In genomic region chr16:22844834-22845233, GRCm38 (mm10) we compare ENCODE assay signal across 10 mouse cellular contexts. TPM values are rescaled to one million over a fixed set of nuclear protein-coding genes. Genes with fewer than 3 reads are reported as not detected.
DNase-seq lines count a peak whose midpoint lies in the region; ATAC-seq and TF ChIP-seq lines count a peak whose summit lies in the region.
"Had no signal": no experiment of that assay in that cellular context is flagged by ENCODE, and none has a peak within 500 bp of the region (broad histone marks: within the 10 kb centered on the region; RNA-seq: fewer than 3 reads in every experiment).

No protein-coding gene starts in this region.

- H3K27ac ChIP-seq in heart, embryonic 13.5 days (replicated peaks): peak overlapping the region; percentile 83
- no peak overlapping the region for H3K27ac ChIP-seq in cortical plate, adult 2 months (ENCODE audit: insufficient read depth, low read length)
- H3K27ac ChIP-seq in hindbrain, embryonic 11.5 days (ENCODE audit: low read depth, low read length): no peak overlapping the region
- H3K27ac ChIP-seq in liver, postnatal 0 days (ENCODE audit: low read depth): peak overlapping the region; percentile 81

- peak overlapping the region; percentile 66 for H3K4me3 ChIP-seq in heart, embryonic 13.5 days
- H3K4me3 ChIP-seq in cortical plate, adult 2 months (ENCODE audit: insufficient read depth, low read length): peak overlapping the region; percentile 48
- H3K4me3 ChIP-seq in hindbrain, embryonic 11.5 days (ENCODE audit: low read depth, low read length): no peak overlapping the region
- no peak overlapping the region for H3K4me3 ChIP-seq in liver, postnatal 0 days (ENCODE audit: low read depth, low read length)

- no peaks in the 10 kb centered on the region for H3K9me3 ChIP-seq in heart, embryonic 13.5 days
- H3K9me3 ChIP-seq in hindbrain, embryonic 11.5 days (ENCODE audit: control insufficient read depth, low read length): no peaks in the 10 kb centered on the region
- no peaks in the 10 kb centered on the region for H3K9me3 ChIP-seq in liver, postnatal 0 days (ENCODE audit: low read length)

- 70% methylated on average over 5 of the region's 5 CpGs for WGBS in heart, embryonic 13.5 days
- WGBS in hindbrain, embryonic 11.5 days: 73% methylated on average over 5 of the region's 5 CpGs
- 64% methylated on average over 5 of the region's 5 CpGs for WGBS in liver, postnatal 0 days (ENCODE audit: insufficient replicate concordance)

- H3K36me3 ChIP-seq in heart, embryonic 13.5 days: peaks cover 7% of the 10 kb centered on the region
- H3K36me3 ChIP-seq in hindbrain, embryonic 11.5 days (ENCODE audit: control insufficient read depth, insufficient read depth, low read length): no peaks in the 10 kb centered on the region
- H3K36me3 ChIP-seq in liver, postnatal 0 days (replicated peaks; ENCODE audit: insufficient read depth, low read length): peaks cover 7% of the 10 kb centered on the region

- H3K4me2 ChIP-seq in heart, embryonic 13.5 days: peak overlapping the region; percentile 92
- H3K4me2 ChIP-seq in hindbrain, embryonic 11.5 days (replicated peaks; ENCODE audit: low read depth, low read length): peak overlapping the region; percentile 62
- peak overlapping the region; percentile 75 for H3K4me2 ChIP-seq in liver, postnatal 0 days (ENCODE audit: low read depth, low read length)

- no peak for DNase-seq in heart, adult 9 months (ENCODE audit: low spot score in 2 of 2)
- DNase-seq in hindbrain, embryonic 11.5 days (ENCODE audit: low spot score): no peak
- DNase-seq in liver, postnatal 0 days: no peak
- DNase-seq in retina, embryonic 14.5 days (ENCODE audit: low spot score): no peak
- DNase-seq in gastrocnemius, postnatal 10 days: no peak
- no peak for DNase-seq in right cerebral cortex, adult 2 months (ENCODE audit: low spot score in 2 of 2)

- H3K9ac ChIP-seq in heart, embryonic 13.5 days: peak overlapping the region; percentile 90
- H3K9ac ChIP-seq in hindbrain, embryonic 11.5 days (ENCODE audit: low read depth, low read length): peak overlapping the region; percentile 54
- H3K9ac ChIP-seq in liver, postnatal 0 days (replicated peaks): no peak overlapping the region; the same call in 1 of the 2 replicates

- no peak for ATAC-seq in heart, embryonic 13.5 days (ENCODE audit: extremely low read depth, insufficient number of reproducible peaks, low FRiP score, low TSS enrichment)
- ATAC-seq in hindbrain, embryonic 11.5 days (ENCODE audit: low FRiP score): no peak
- no peak for ATAC-seq in liver, postnatal 0 days
- ATAC-seq: CD4-positive, CD25-positive, alpha-beta regulatory T cell, adult 4 months had no signal

- TF ChIP-seq CTCF in cortical plate, adult 2 months (IDR thresholded peaks at IDR 0.05; ENCODE audit: extremely low read depth, insufficient read depth, low read length): no peak
- no peak for TF ChIP-seq CTCF in liver, postnatal 0 days (IDR thresholded peaks at IDR 0.05; ENCODE audit: low read depth)

- H3K27me3 ChIP-seq in heart, embryonic 13.5 days (replicated peaks): no peaks in the 10 kb centered on the region
- no peaks in the 10 kb centered on the region for H3K27me3 ChIP-seq in hindbrain, embryonic 11.5 days (ENCODE audit: control insufficient read depth, insufficient read depth, low read length)
- H3K27me3 ChIP-seq in liver, postnatal 0 days (ENCODE audit: insufficient read depth, low read length): no peaks in the 10 kb centered on the region

- peaks cover 19% of the 10 kb centered on the region for H3K4me1 ChIP-seq in heart, embryonic 13.5 days
- peaks cover 4% of the 10 kb centered on the region; the same call in 1 of the 2 replicates for H3K4me1 ChIP-seq in cortical plate, adult 2 months (ENCODE audit: control insufficient read depth, insufficient read depth, low read length)
- H3K4me1 ChIP-seq in hindbrain, embryonic 11.5 days (replicated peaks; ENCODE audit: control insufficient read depth, insufficient read depth, low read length): no peaks in the 10 kb centered on the region
- H3K4me1 ChIP-seq in liver, postnatal 0 days (ENCODE audit: insufficient read depth): peaks cover 16% of the 10 kb centered on the region

- TF ChIP-seq EP300 in liver, postnatal 0 days (IDR thresholded peaks at IDR 0.05; ENCODE audit: low read depth): no peak

- TF ChIP-seq POLR2A in cortical plate, adult 2 months (IDR thresholded peaks at IDR 0.05; ENCODE audit: extremely low read depth, insufficient read depth, low read length): no peak

RNA-seq across cellular contexts. Expression of gene Tbccd1, which starts 12.6 kb away (rescaled TPM):
- 18.3 and 19.2 TPM in 2 replicates for polyA plus RNA-seq in heart, embryonic 13.5 days (2015; fragmentation: Nextera tagmentation; extraction: Ambion mirVana)
- 17.4 and 17.7 TPM in 2 replicates for polyA plus RNA-seq in cortical plate, adult 2 months (2012; rRNA removed)
- 33.6 and 36.1 TPM in 2 replicates for polyA plus RNA-seq in hindbrain, embryonic 11.5 days (2014; fragmentation: Nextera tagmentation; extraction: Ambion mirVana)
- polyA plus RNA-seq in liver, postnatal 0 days (2015; fragmentation: Nextera tagmentation; extraction: Ambion mirVana): 13.7 and 14.6 TPM in 2 replicates
- 1 to 10 TPM; 8.5 to 8.6 TPM for total RNA-seq in gastrocnemius, postnatal 10 days (2021)

RNA-seq across cellular contexts. Expression of gene Dnajb11, which starts 12.8 kb away (rescaled TPM):
- polyA plus RNA-seq in heart, embryonic 13.5 days (2015; fragmentation: Nextera tagmentation; extraction: Ambion mirVana): 96.7 and 115 TPM in 2 replicates
- polyA plus RNA-seq in cortical plate, adult 2 months (2012; rRNA removed): 40.3 and 41.8 TPM in 2 replicates
- polyA plus RNA-seq in hindbrain, embryonic 11.5 days (2014; fragmentation: Nextera tagmentation; extraction: Ambion mirVana): 115 and 116 TPM in 2 replicates
- polyA plus RNA-seq in liver, postnatal 0 days (2015; fragmentation: Nextera tagmentation; extraction: Ambion mirVana): 48.9 and 50.3 TPM in 2 replicates
- 10 to 100 TPM; 39.5 to 43.3 TPM for total RNA-seq in gastrocnemius, postnatal 10 days (2021)

RNA-seq across cellular contexts. Expression of gene Crygs, which starts 33.5 kb away (rescaled TPM):
- not detected in 2 replicates for polyA plus RNA-seq in heart, embryonic 13.5 days (2015; fragmentation: Nextera tagmentation; extraction: Ambion mirVana)
- 0.33 TPM in 1 of 2 replicates, not detected in the other for polyA plus RNA-seq in cortical plate, adult 2 months (2012; rRNA removed)
- polyA plus RNA-seq in hindbrain, embryonic 11.5 days (2014; fragmentation: Nextera tagmentation; extraction: Ambion mirVana): 0.26 TPM in 1 of 2 replicates, not detected in the other
- not detected in 2 replicates for polyA plus RNA-seq in liver, postnatal 0 days (2015; fragmentation: Nextera tagmentation; extraction: Ambion mirVana)
- total RNA-seq in gastrocnemius, postnatal 10 days (2021): not detected
- polyA plus RNA-seq: CD4-positive, CD25-positive, alpha-beta regulatory T cell, adult 4 months; urinary bladder, adult 2 months had no signal

RNA-seq across cellular contexts. Expression of gene Ahsg, which starts 46.2 kb away (rescaled TPM):
- polyA plus RNA-seq in heart, embryonic 13.5 days (2015; fragmentation: Nextera tagmentation; extraction: Ambion mirVana): 4.3 and 13.4 TPM in 2 replicates
- polyA plus RNA-seq in cortical plate, adult 2 months (2012; rRNA removed): 0.23 TPM in 1 of 2 replicates, not detected in the other
- 0.11 TPM in 1 of 2 replicates, not detected in the other for polyA plus RNA-seq in hindbrain, embryonic 11.5 days (2014; fragmentation: Nextera tagmentation; extraction: Ambion mirVana)
- polyA plus RNA-seq in liver, postnatal 0 days (2015; fragmentation: Nextera tagmentation; extraction: Ambion mirVana): 25,564 and 27,060 TPM in 2 replicates
- total RNA-seq in gastrocnemius, postnatal 10 days (2021): 10 to 100 TPM in 1 of 2 experiments, under 1 TPM in 1; 0.49 to 16.1 TPM
- polyA plus RNA-seq: CD4-positive, CD25-positive, alpha-beta regulatory T cell, adult 4 months had no signal

Comparison
In these comparisons a context has a peak if more than half of its experiments do, and no peak if none do; other contexts are left out.
1. H3K27ac ChIP-seq: peak in heart, embryonic 13.5 days (single experiment) and liver, postnatal 0 days (single experiment); none in cortical plate, adult 2 months (single experiment) and hindbrain, embryonic 11.5 days (single experiment).
2. H3K4me3 ChIP-seq: peak in heart, embryonic 13.5 days (single experiment) and cortical plate, adult 2 months (single experiment); none in hindbrain, embryonic 11.5 days (single experiment) and liver, postnatal 0 days (single experiment).
3. Peak in every context shown above with its lines, with median percentiles within 50 percentile points of each other: H3K4me2 ChIP-seq.